10 mouse cellular contexts compared by ENCODE assay signal in genomic region chr17:28823004-28823745, GRCm38 (mm10). TPM values are rescaled to one million over a fixed set of nuclear protein-coding genes. Genes with fewer than 3 reads are reported as not detected.
A peak's percentile ranks its signal among the peaks of the same experiment; 100 is the strongest.
DNase-seq lines count a peak whose midpoint lies in the region; ATAC-seq lines count a peak whose summit lies in the region.
"Had no signal": no experiment of that assay in that cellular context is flagged by ENCODE, and none has a peak within 500 bp of the region (broad histone marks: within the 10 kb centered on the region; RNA-seq: fewer than 3 reads in every experiment).

No protein-coding gene starts in this region.

- no peaks in the 10 kb centered on the region for H3K9me3 ChIP-seq in heart, embryonic 12.5 days (replicated peaks)
- no peaks in the 10 kb centered on the region for H3K9me3 ChIP-seq in liver, embryonic 16.5 days (replicated peaks; ENCODE audit: control insufficient read depth, low read length)
- H3K9me3 ChIP-seq: neural tube, embryonic 12.5 days had no signal

- H3K4me3 ChIP-seq in heart, embryonic 12.5 days: no peak overlapping the region
- peak overlapping the region; percentile 57 for H3K4me3 ChIP-seq in liver, embryonic 16.5 days (ENCODE audit: low read depth, low read length)
- H3K4me3 ChIP-seq: neural tube, embryonic 12.5 days had no signal

- DNase-seq in heart, postnatal 25 days (ENCODE audit: low spot score): no peak
- peak; percentile 53 for DNase-seq in MEL-GATA-1-ER (ENCODE audit: extremely low read depth, low read depth)
- peak; percentile 81 to 86 for DNase-seq in cerebellum, postnatal 10 days
- no peak for DNase-seq in frontal cortex, postnatal 10 days (ENCODE audit: low spot score in 2 of 2)
- no peak for DNase-seq in natural killer cell, adult 2 months (ENCODE audit: low spot score in 2 of 2)
- no peak for DNase-seq in kidney, postnatal 25 days
- DNase-seq: thymus, postnatal 36 days had no signal

- peaks cover 96% of the 10 kb centered on the region for H3K36me3 ChIP-seq in heart, embryonic 12.5 days
- H3K36me3 ChIP-seq in liver, embryonic 16.5 days (ENCODE audit: control insufficient read depth, insufficient read depth): peaks cover 82% of the 10 kb centered on the region

- H3K27me3 ChIP-seq in heart, embryonic 12.5 days (replicated peaks): no peaks in the 10 kb centered on the region
- no peaks in the 10 kb centered on the region for H3K27me3 ChIP-seq in liver, embryonic 16.5 days (ENCODE audit: control insufficient read depth, insufficient read depth, low read depth, low read length)
- H3K27me3 ChIP-seq: neural tube, embryonic 12.5 days had no signal

- 81% methylated on average over 13 of the region's 13 CpGs for WGBS in heart, embryonic 12.5 days
- 45% methylated on average over 13 of the region's 13 CpGs for WGBS in liver, embryonic 16.5 days (ENCODE audit: insufficient replicate concordance)

- intact Hi-C loops in heart, postnatal 25 days (cut with DNase I): no loop called here

- ATAC-seq in heart, embryonic 12.5 days (ENCODE audit: insufficient number of reproducible peaks, low FRiP score): peak; percentile 93
- peak; percentile 99 for ATAC-seq in liver, embryonic 16.5 days (ENCODE audit: low read depth)

- no peak overlapping the region for H3K9ac ChIP-seq in heart, embryonic 12.5 days
- peak overlapping the region; percentile 71 for H3K9ac ChIP-seq in liver, embryonic 16.5 days (ENCODE audit: low read depth, low read length)
- H3K9ac ChIP-seq: neural tube, embryonic 12.5 days had no signal

- H3K4me2 ChIP-seq in heart, embryonic 12.5 days: peak overlapping the region; percentile 39
- H3K4me2 ChIP-seq in liver, embryonic 16.5 days (ENCODE audit: low read depth, low read length): peak overlapping the region; percentile 71
- H3K4me2 ChIP-seq: neural tube, embryonic 12.5 days had no signal

- 0 out of 2 replicates have a peak overlapping the region, but pooled peaks have one; percentile 29 for H3K27ac ChIP-seq in heart, embryonic 12.5 days (ENCODE audit: poor library complexity, severe bottlenecking)
- peak overlapping the region; percentile 96 for H3K27ac ChIP-seq in liver, embryonic 16.5 days (ENCODE audit: low read length)
- H3K27ac ChIP-seq: neural tube, embryonic 12.5 days had no signal

- H3K4me1 ChIP-seq in heart, embryonic 12.5 days (replicated peaks): peaks cover 25% of the 10 kb centered on the region
- H3K4me1 ChIP-seq in liver, embryonic 16.5 days (ENCODE audit: control insufficient read depth, low read depth, low read length): peaks cover 65% of the 10 kb centered on the region
- H3K4me1 ChIP-seq: neural tube, embryonic 12.5 days had no signal

RNA-seq across cellular contexts. Expression of gene Brpf3, which starts 22.3 kb away (rescaled TPM):
- polyA plus RNA-seq in heart, embryonic 12.5 days (2016; fragmentation: Nextera tagmentation; extraction: Ambion mirVana): 13.2 and 15.4 TPM in 2 replicates
- total RNA-seq in heart, postnatal 25 days (2021): 10 to 100 TPM; 12.4 to 16.2 TPM
- polyA plus RNA-seq in liver, embryonic 16.5 days (2015; fragmentation: Nextera tagmentation; extraction: Ambion mirVana): 66.7 and 67.1 TPM in 2 replicates

RNA-seq across cellular contexts. Expression of gene Pnpla1, which starts 35.0 kb away (rescaled TPM):
- polyA plus RNA-seq in heart, embryonic 12.5 days (2016; fragmentation: Nextera tagmentation; extraction: Ambion mirVana): 0.05 TPM in 1 of 2 replicates, not detected in the other
- not detected for total RNA-seq in heart, postnatal 25 days (2021)
- polyA plus RNA-seq in liver, embryonic 16.5 days (2015; fragmentation: Nextera tagmentation; extraction: Ambion mirVana): 0.08 and 0.12 TPM in 2 replicates
- polyA plus RNA-seq: neural tube, embryonic 12.5 days had no signal

RNA-seq across cellular contexts. Expression of gene Mapk13, which starts 54.1 kb away (rescaled TPM):
- polyA plus RNA-seq in heart, embryonic 12.5 days (2016; fragmentation: Nextera tagmentation; extraction: Ambion mirVana): 3.2 and 3.9 TPM in 2 replicates
- total RNA-seq in heart, postnatal 25 days (2021): under 1 TPM; 0.17 to 0.18 TPM
- 7.9 and 10.5 TPM in 2 replicates for polyA plus RNA-seq in liver, embryonic 16.5 days (2015; fragmentation: Nextera tagmentation; extraction: Ambion mirVana)

Comparison
In these comparisons a context has a peak if more than half of its experiments do, and no peak if none do; other contexts are left out.
1. DNase-seq: peak in MEL-GATA-1-ER (single experiment) and cerebellum, postnatal 10 days (2 of 2); none in heart, postnatal 25 days (single experiment), frontal cortex, postnatal 10 days (0 of 2), natural killer cell, adult 2 months (0 of 2) and kidney, postnatal 25 days (0 of 2).